Mouse (Mus musculus) duodenum, adult 2 months (tissue): ENCODE results near the gene Nono. TPM values are rescaled to one million over a fixed set of nuclear protein-coding genes. Genes with fewer than 3 reads are reported as not detected.

Experiments used
- polyA plus RNA-seq: library from polyadenylated mRNA; depleted of rRNA; stranded (reverse); fragments of >200 nt; gene quantifications from 2 replicates; pipeline ENCODE4 v1.2.3, GENCODE M21; 2012; ENCODE audit warnings: low replicate concordance; rRNA removed

Gene Nono
- polyA plus RNA-seq: 27.6 and 40.4 TPM in 2 replicates

DNA sequence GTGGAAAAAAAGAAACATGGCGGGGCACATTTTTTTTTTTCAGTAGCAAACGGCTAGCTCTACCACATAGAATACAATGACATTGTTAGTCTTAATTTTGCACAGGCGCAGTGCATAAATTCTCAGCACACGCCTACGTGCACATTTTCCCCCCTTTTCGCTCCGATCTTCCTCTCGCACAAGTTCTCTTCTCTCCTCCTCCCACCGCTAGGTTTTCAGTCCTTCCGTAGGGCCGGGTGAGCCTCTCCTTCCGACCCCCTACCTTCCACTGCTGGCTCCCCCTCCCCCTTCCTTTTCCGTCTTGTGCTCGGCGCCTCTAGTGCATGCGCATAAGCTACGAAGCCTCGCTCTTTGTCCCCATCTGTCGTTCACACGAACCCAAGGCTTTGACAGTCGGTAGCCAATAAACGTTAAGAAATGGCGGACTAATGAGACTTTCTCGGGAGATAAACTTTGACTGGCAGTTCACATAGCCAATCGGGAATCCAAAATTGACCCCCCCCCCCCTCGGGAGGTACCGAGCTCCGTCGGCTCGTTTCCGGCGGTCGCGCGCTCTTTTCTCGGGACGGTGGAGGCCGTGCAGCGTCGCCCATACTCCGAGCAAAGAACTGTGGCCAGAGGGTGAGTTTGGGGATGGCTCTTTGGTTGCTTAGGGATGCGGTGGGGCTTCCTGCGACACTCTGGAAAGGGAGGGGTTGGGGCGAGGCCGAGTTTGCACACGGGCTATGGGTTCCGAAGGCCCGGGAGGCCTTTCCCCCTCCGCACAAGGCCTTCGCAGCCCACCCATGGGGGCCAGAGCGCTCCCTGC is at the start of gene Nono:
Nono (plus strand) TSS at position 177 of the 808 bp plus-strand sequence.

DNA sequence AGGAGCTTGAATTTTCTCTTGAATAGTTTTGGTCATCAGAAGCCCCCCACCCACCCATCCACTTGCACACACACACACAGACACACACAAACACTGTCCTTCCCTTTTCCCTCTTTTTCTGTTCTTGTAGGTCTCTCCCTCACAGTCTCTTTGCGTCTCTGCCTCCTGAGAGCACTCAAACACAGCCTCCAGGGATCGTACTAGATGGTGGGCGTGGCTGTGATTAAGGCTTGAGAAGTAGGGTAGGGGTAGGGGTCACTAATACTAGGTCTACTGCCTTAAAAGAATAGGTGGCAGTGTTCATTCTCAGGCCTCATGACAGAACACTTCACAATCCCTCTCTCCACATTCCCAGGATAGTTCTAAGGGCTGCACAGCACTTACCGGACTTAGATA is 8.4 kb upstream of the Nono start, which contains the start of gene Zmym3:
Zmym3 (minus strand) TSS at position 150 of the 396 bp plus-strand sequence.

DNA sequence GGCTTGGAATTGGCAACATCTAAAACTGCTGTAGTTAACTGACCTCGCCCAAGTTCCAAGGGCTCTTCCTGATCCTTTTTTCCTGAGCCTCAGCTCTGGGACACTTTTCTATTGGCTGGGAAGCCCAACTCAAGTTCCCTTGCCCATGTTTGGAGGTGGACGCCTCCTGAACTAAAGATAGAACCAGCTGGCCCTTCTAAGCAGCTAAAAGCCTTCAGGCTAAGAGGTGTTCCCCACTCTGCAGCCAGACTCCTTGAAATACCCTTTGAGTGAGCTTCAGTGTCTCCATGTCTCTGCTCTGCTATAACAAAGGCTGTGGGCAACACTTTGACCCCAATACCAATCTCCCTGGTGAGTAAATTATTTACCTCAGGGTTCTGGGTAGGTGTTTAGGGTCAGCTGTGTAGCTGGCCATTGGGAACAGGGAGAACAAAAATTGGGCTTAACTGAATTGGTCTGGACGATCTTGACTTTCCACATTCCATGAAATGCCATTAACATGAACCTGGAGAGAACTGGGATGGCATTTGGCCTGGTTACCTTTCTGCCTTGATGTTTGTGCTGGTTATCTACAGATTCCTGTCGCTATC is 19.9 kb downstream of the Nono start, which contains the start of gene Itgb1bp2:
Itgb1bp2 (plus strand) TSS at position 203 of the 590 bp plus-strand sequence.

Other genes starting within 250 kb of the Nono start
- 7.3 and 13.9 TPM in 2 replicates for gene Snx12, start 206.8 kb upstream of the Nono start, polyA plus RNA-seq
- 27.4 and 30.8 TPM in 2 replicates for gene Foxo4, start 174.8 kb upstream of the Nono start, polyA plus RNA-seq
- not detected in 2 replicates for gene Gm614, start 165.3 kb upstream of the Nono start, polyA plus RNA-seq
- 5.3 and 11.3 TPM in 2 replicates for gene Il2rg, start 161.1 kb upstream of the Nono start, polyA plus RNA-seq
- gene Gm20489, start 160.3 kb upstream of the Nono start, polyA plus RNA-seq: not detected in 2 replicates
- 92.3 and 204 TPM in 2 replicates for gene Med12, start 155.3 kb upstream of the Nono start, polyA plus RNA-seq
- 0.04 and 0.15 TPM in 2 replicates for gene Nlgn3, start 130.2 kb upstream of the Nono start, polyA plus RNA-seq
- gene Gjb1, start 52.9 kb upstream of the Nono start, polyA plus RNA-seq: 92.5 and 157 TPM in 2 replicates
- gene Zmym3, start 8.5 kb upstream of the Nono start, polyA plus RNA-seq: 7.0 and 11.7 TPM in 2 replicates
- 0.13 and 0.36 TPM in 2 replicates for gene Itgb1bp2, start 19.8 kb downstream of the Nono start, polyA plus RNA-seq
- 0.46 and 0.64 TPM in 2 replicates for gene Taf1, start 103.4 kb downstream of the Nono start, polyA plus RNA-seq
- gene Ogt, start 210.7 kb downstream of the Nono start, polyA plus RNA-seq: 8.3 and 14.9 TPM in 2 replicates